In genomic region chr8:85037366-85037680, GRCm38 (mm10) we compare ENCODE assay signal across 1 mouse cellular context.
TF ChIP-seq lines count a peak whose summit lies in the region.

No protein-coding gene starts in this region.

TF ChIP-seq in MEL, 35 proteins besides CTCF, POLR2A, EP300 and RAD21:
- TF ChIP-seq MYB (IDR thresholded peaks at IDR 0.05; ENCODE audit: low read depth, low read length) (no peak), ZMIZ1 (IDR thresholded peaks at IDR 0.05; ENCODE audit: low read depth, low read length) (0 out of 2 replicates have a peak, but pooled peaks have one; percentile 52)
TF ChIP-seq in MEL: peak in this region for 1.
